Mouse (Mus musculus) olfactory bulb, adult 2 months (tissue): ENCODE measurements around the gene Btbd17.

Experiments used
- CTCF ChIP-seq: fragments of 200-500 bp; IDR thresholded peaks from 2 replicates; pipeline ENCODE4 v1.5.1; 2012; ENCODE audit warnings: low read depth, mild to moderate bottlenecking, low read length, moderate library complexity; ENCODE audit not compliant: insufficient read depth
- POLR2A ChIP-seq: fragments of 200-500 bp; IDR thresholded peaks from 2 replicates; pipeline ENCODE4 v1.6.1; 2012; ENCODE audit warnings: mild to moderate bottlenecking, low read depth, low read length, moderate library complexity; ENCODE audit not compliant: insufficient read depth

DNA sequence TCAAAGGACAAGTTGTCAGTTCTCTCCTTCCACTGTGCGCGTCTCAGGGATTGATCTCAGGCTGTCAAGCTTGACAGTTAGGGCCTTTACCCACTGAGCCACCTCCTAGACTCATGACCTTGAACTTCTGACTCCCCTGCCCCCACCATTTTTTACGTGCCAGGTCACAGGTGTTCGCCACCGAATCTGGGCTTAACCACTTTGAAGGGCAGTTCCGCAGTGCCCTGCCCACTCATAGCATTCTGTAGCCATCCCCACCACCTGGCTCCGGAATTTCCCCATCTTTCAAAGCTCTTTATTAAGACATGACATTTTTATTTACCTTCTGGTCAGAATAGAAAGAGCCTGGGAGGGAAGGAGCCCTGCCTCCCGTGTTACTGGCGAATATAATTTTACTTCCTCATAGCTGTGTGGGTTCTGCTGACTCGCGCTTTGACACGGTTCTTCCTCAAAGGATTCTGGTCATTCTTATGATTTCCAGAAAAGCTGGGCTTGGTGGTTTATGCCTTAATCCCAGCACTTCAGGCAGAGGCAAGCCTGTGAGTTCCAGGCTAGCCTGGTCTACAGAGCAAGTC, 48.1 kb downstream of the Btbd17 start:
- TF ChIP-seq POLR2A (no peak), CTCF (no peak)
